Mouse (Mus musculus): ENCODE measurements around the gene Eno3. TPM values are rescaled to one million over a fixed set of nuclear protein-coding genes. Genes with fewer than 3 reads are reported as not detected.

Eno3 gene
- total and polyA plus RNA-seq, 3 experiments, result 11.2 to 26.4 (median 23.0) TPM

- Histone ChIP-seq H3K4me1 (ENCODE audit: control insufficient read depth in 1 of 2, insufficient read depth in 2 of 2) (peaks cover 18 to 47% of the 10 kb centered on the region in 2 experiments), H3K4me3 (replicated peaks in 1 of 3; ENCODE audit: low read depth in 2 of 3, low read length in 2 of 3, poor library complexity in 1 of 3) (peak overlapping the region in 1 of 3 experiments; percentile 26), H3K36me3 (replicated peaks in 1 of 2; ENCODE audit: control insufficient read depth in 1 of 2, insufficient read depth in 1 of 2, low read length in 1 of 2) (peaks cover 38 to 49% of the 10 kb centered on the region in 2 experiments), H3K27me3 (replicated peaks) (no peaks in the 10 kb centered on the region), H3K9me3 (replicated peaks; ENCODE audit: low read length) (no peaks in the 10 kb centered on the region), H3K9ac (ENCODE audit: insufficient read depth, low read depth) (peak overlapping the region; percentile 99), H3K79me2 (replicated peaks; ENCODE audit: control insufficient read depth, extremely low read depth, insufficient read depth, poor library complexity, severe bottlenecking) (peaks cover 70% of the 10 kb centered on the region), H3K4me2 (ENCODE audit: insufficient read depth, low read depth, poor library complexity, severe bottlenecking) (peak overlapping the region; percentile 87; the same call in 1 of the 2 replicates), H3K27ac (ENCODE audit: insufficient read depth, low read depth) (0 out of 2 replicates have a peak overlapping the region, but pooled peaks have one; percentile 2)
- DNase-seq (ENCODE audit: extremely low read depth), result peak; percentile 73
- dilution Hi-C loops (cut with MboI; ENCODE audit: extremely low pct_ligation_motif_present, extremely low pct_unique_long_range_greater_than_20kb, low sequenced_read_pairs), result no loop called here
- TF ChIP-seq JUN (IDR thresholded peaks at IDR 0.05; ENCODE audit: insufficient read depth, low read depth, low read length) (no peak), EP300 (IDR thresholded peaks at IDR 0.05; ENCODE audit: low read length) (peak; percentile 61; the same call in 1 of the 2 replicates), MXI1 (IDR thresholded peaks at IDR 0.05; ENCODE audit: low read depth, low read length) (peak; percentile 53; the same call in 1 of the 2 replicates), ZC3H11A (IDR thresholded peaks at IDR 0.05; ENCODE audit: low read depth, low read length) (no peak), POLR2AphosphoS2 (IDR thresholded peaks at IDR 0.05; ENCODE audit: low read depth, low read length) (no peak), MYC (IDR thresholded peaks at IDR 0.05; ENCODE audit: low read depth, low read length) (no peak), ETS1 (conservative IDR thresholded peaks at IDR 0.05; ENCODE audit: low read depth, low read length) (peak; percentile 85), ZMIZ1 (IDR thresholded peaks at IDR 0.05; ENCODE audit: low read depth, low read length) (peak; percentile 69; the same call in 1 of the 2 replicates), MEF2A (IDR thresholded peaks at IDR 0.05; ENCODE audit: borderline replicate concordance, low read depth, low read length) (peak; percentile 40; the same call in 1 of the 2 replicates), RCOR1 (conservative IDR thresholded peaks at IDR 0.05; ENCODE audit: low read depth, low read length) (peak; percentile 72; the same call in 1 of the 2 replicates), USF2 (conservative IDR thresholded peaks at IDR 0.05; ENCODE audit: low read depth, low read length) (no peak; the same call in 1 of the 2 replicates), JUND (conservative IDR thresholded peaks at IDR 0.05; ENCODE audit: low read depth, low read length) (no peak; the same call in 1 of the 2 replicates), IRF4 (IDR thresholded peaks at IDR 0.05; ENCODE audit: low read depth, low read length) (peak; percentile 46; the same call in 1 of the 2 replicates), GABPA (IDR thresholded peaks at IDR 0.05; ENCODE audit: insufficient replicate concordance, low read depth, low read length) (no peak), PAX5 (IDR thresholded peaks at IDR 0.05; ENCODE audit: low read length) (no peak), MAX (IDR thresholded peaks at IDR 0.05; ENCODE audit: low read length) (0 out of 2 replicates have a peak, but pooled peaks have one; percentile 36), POLR2A (IDR thresholded peaks at IDR 0.05; ENCODE audit: low read depth, low read length) (no peak), CTCF (conservative IDR thresholded peaks at IDR 0.05 in 1 of 2, IDR thresholded peaks at IDR 0.05 in 1 of 2; ENCODE audit: low read depth in 2 of 2, low read length in 2 of 2) (no peak), E2F4 (IDR thresholded peaks at IDR 0.05; ENCODE audit: insufficient replicate concordance, low read depth, low read length) (no peak), SIN3A (IDR thresholded peaks at IDR 0.05; ENCODE audit: low read length) (peak; percentile 91), MAZ (IDR thresholded peaks at IDR 0.05; ENCODE audit: low read depth, low read length) (no peak), UBTF (IDR thresholded peaks at IDR 0.05; ENCODE audit: low read depth, low read length) (no peak), USF1 (IDR thresholded peaks at IDR 0.05; ENCODE audit: low read depth, low read length) (peak; percentile 50), SMC3 (IDR thresholded peaks at IDR 0.05; ENCODE audit: low read depth, low read length) (0 out of 2 replicates have a peak, but pooled peaks have one; percentile 10), BHLHE40 (IDR thresholded peaks at IDR 0.05; ENCODE audit: low read depth, low read length) (peak; percentile 77), TCF12 (IDR thresholded peaks at IDR 0.05; ENCODE audit: low read depth, low read length) (0 out of 2 replicates have a peak, but pooled peaks have one; percentile 26), ZNF384 (IDR thresholded peaks at IDR 0.05; ENCODE audit: low read depth, low read length) (no peak; the same call in 1 of the 2 replicates), CHD2 (IDR thresholded peaks at IDR 0.05; ENCODE audit: low read length) (peak; percentile 67; the same call in 1 of the 2 replicates), KAT2A (IDR thresholded peaks at IDR 0.05; ENCODE audit: insufficient replicate concordance, low read length) (no peak), NRF1 (IDR thresholded peaks at IDR 0.05; ENCODE audit: low read depth, low read length) (no peak), ELF1 (IDR thresholded peaks at IDR 0.05; ENCODE audit: low read depth, low read length) (no peak), ZKSCAN1 (IDR thresholded peaks at IDR 0.05; ENCODE audit: borderline replicate concordance, low read depth, low read length) (no peak), NELFE (IDR thresholded peaks at IDR 0.05; ENCODE audit: low read depth, low read length) (no peak), HCFC1 (IDR thresholded peaks at IDR 0.05; ENCODE audit: low read depth, low read length) (no peak), MAFK (IDR thresholded peaks at IDR 0.05; ENCODE audit: insufficient replicate concordance, low read length) (no peak), CHD1 (IDR thresholded peaks at IDR 0.05; ENCODE audit: low read depth, low read length) (peak; percentile 93; the same call in 1 of the 2 replicates), RAD21 (IDR thresholded peaks at IDR 0.05; ENCODE audit: low read depth, low read length) (no peak), TBP (conservative IDR thresholded peaks at IDR 0.05; ENCODE audit: low read depth, low read length) (no peak)
- in situ Hi-C loops (cut with MboI; ENCODE audit: low pct_ligation_motif_present, low pct_unique_long_range_greater_than_20kb, low sequenced_read_pairs), result no loop called here
These were observed 5.6 kb upstream of the Eno3 start for GRCm38 (mm10) chr11:70651391-70651790.

Data from CH12.LX (cell line).